Mouse (Mus musculus) myocyte (in vitro differentiated cells): ENCODE data around the gene Lpar1. TPM values are rescaled to one million over a fixed set of nuclear protein-coding genes. Genes with fewer than 3 reads are reported as not detected.

ENCODE experiments used
- H3K27me3 ChIP-seq: one replicate; pipeline ENCODE4 v1.6.1; 2011; ENCODE audit not compliant: control insufficient read depth, insufficient read depth, insufficient read length
- H3K36me3 ChIP-seq: one replicate; pipeline ENCODE4 v1.6.1; 2011; ENCODE audit not compliant: control insufficient read depth, insufficient read depth
- H3K4me2 ChIP-seq: one replicate; pipeline ENCODE4 v1.6.1; 2011; ENCODE audit warnings: low read depth, control low read depth
- H3K4me3 ChIP-seq: one replicate; pipeline ENCODE4 v1.5.1; 2011; ENCODE audit warnings: mild to moderate bottlenecking, control low read depth, moderate library complexity
- H3K79me2 ChIP-seq: one replicate; pipeline ENCODE4 v1.6.1; 2011; ENCODE audit not compliant: control insufficient read depth, insufficient read depth
- H3ac ChIP-seq: one replicate; pipeline ENCODE4 v1.6.1; 2011; ENCODE audit not compliant: control insufficient read depth, insufficient read length
- CEBPB ChIP-seq: IDR thresholded peaks from 2 replicates; pipeline ENCODE4 v1.6.1; 2011; ENCODE audit warnings: mild to moderate bottlenecking, moderate library complexity; ENCODE audit not compliant: poor library complexity, insufficient read depth, severe bottlenecking
- E2F4 ChIP-seq: IDR thresholded peaks from one replicate; pipeline ENCODE4 v1.6.1; 2011; ENCODE audit warnings: mild to moderate bottlenecking, control low read depth, moderate library complexity; ENCODE audit not compliant: insufficient read depth
- MAX ChIP-seq: IDR thresholded peaks from one replicate; pipeline ENCODE4 v1.6.1; 2011; ENCODE audit warnings: low read depth, mild to moderate bottlenecking, control low read depth
- MYOD1 ChIP-seq, 3 experiments: IDR thresholded peaks; one replicate each; pipeline ENCODE4 v1.6.1; 2011; ENCODE audit warnings: control low read depth in 2 of 3, low read depth in 2 of 3, mild to moderate bottlenecking in 2 of 3, moderate library complexity in 1 of 3; ENCODE audit not compliant: insufficient read length in 2 of 3, control insufficient read depth in 1 of 3
- MYOG ChIP-seq, 3 experiments: IDR thresholded peaks; one replicate each; pipeline ENCODE4 v1.6.1; 2011; ENCODE audit warnings: control low read depth in 2 of 3, low read depth in 2 of 3, mild to moderate bottlenecking in 2 of 3; ENCODE audit not compliant: insufficient read length in 2 of 3, control insufficient read depth in 1 of 3, insufficient read depth in 1 of 3
- POLR2A ChIP-seq: IDR thresholded peaks from one replicate; pipeline ENCODE4 v1.6.1; 2011; ENCODE audit warnings: low read depth, mild to moderate bottlenecking, control low read depth, moderate library complexity; ENCODE audit not compliant: insufficient read length
- POLR2AphosphoS2 ChIP-seq: IDR thresholded peaks from one replicate; pipeline ENCODE4 v1.6.1; 2011; ENCODE audit warnings: low read depth, control low read depth; ENCODE audit not compliant: insufficient read length
- REST ChIP-seq: IDR thresholded peaks from one replicate; pipeline ENCODE4 v1.6.1; 2011; ENCODE audit warnings: mild to moderate bottlenecking, control low read depth, moderate library complexity; ENCODE audit not compliant: insufficient read depth, insufficient read length
- SRF ChIP-seq: IDR thresholded peaks from one replicate; pipeline ENCODE4 v1.6.1; 2011; ENCODE audit warnings: low read depth; ENCODE audit not compliant: control insufficient read depth, insufficient read length
- TCF12 ChIP-seq: IDR thresholded peaks from one replicate; pipeline ENCODE4 v1.6.1; 2011; ENCODE audit warnings: mild to moderate bottlenecking, control low read depth; ENCODE audit not compliant: poor library complexity, insufficient read depth, severe bottlenecking
- TCF3 ChIP-seq: IDR thresholded peaks from one replicate; pipeline ENCODE4 v1.6.1; 2011; ENCODE audit warnings: low read depth, control low read depth; ENCODE audit not compliant: insufficient read length
- USF1 ChIP-seq: IDR thresholded peaks from one replicate; pipeline ENCODE4 v1.6.1; 2011; ENCODE audit warnings: low read depth, mild to moderate bottlenecking, control low read depth, moderate library complexity
- polyA plus RNA-seq: library from polyadenylated mRNA; unstranded; fragments of >200 nt; fragmentation: generic; extraction: Trizol; gene quantifications from one replicate; pipeline ENCODE4 v1.2.1, GENCODE M21; 2012; ENCODE audit warnings: missing spikeins

Lpar1 gene
- polyA plus RNA-seq, 1 experiment: 14.1 TPM

- Histone ChIP-seq H3ac (no peak overlapping the region), H3K79me2 (peaks cover 4% of the 10 kb centered on the region), H3K27me3 (no peaks in the 10 kb centered on the region), H3K4me2 (no peak overlapping the region), H3K36me3 (peaks cover 15% of the 10 kb centered on the region), H3K4me3 (no peak overlapping the region)
- no peak for TF ChIP-seq MYOD1 (IDR thresholded peaks at IDR 0.05; ENCODE audit: control insufficient read depth in 1 of 3, insufficient read length in 2 of 3, low read depth in 2 of 3)
- TF ChIP-seq CEBPB: no peak
Observed at GRCm38 (mm10) chr4:58501012-58501777, 52.5 kb downstream of the Lpar1 start.

GRCm38 (mm10) chr4:58499831-58500230, 53.9 kb downstream of the Lpar1 start:
- TF ChIP-seq USF1 (no peak), TCF3 (no peak), TCF12 (no peak), POLR2AphosphoS2 (no peak), SRF (no peak), MYOD1 (IDR thresholded peaks at IDR 0.05; ENCODE audit: control insufficient read depth in 1 of 3, insufficient read length in 2 of 3, low read depth in 2 of 3) (no peak), MYOG (IDR thresholded peaks at IDR 0.05; ENCODE audit: control insufficient read depth in 1 of 3, insufficient read depth in 1 of 3, insufficient read length in 2 of 3, low read depth in 2 of 3) (no peak), REST (no peak), CEBPB (no peak), POLR2A (no peak), MAX (no peak)
- Histone ChIP-seq H3K79me2 (no peaks in the 10 kb centered on the region), H3K27me3 (no peaks in the 10 kb centered on the region), H3ac (no peak overlapping the region), H3K4me3 (no peak overlapping the region), H3K36me3 (peaks cover 15% of the 10 kb centered on the region), H3K4me2 (no peak overlapping the region)

- Histone ChIP-seq H3K36me3 (peaks cover 12% of the 10 kb centered on the region), H3K4me2 (no peak overlapping the region), H3K4me3 (no peak overlapping the region), H3K79me2 (no peaks in the 10 kb centered on the region), H3ac (no peak overlapping the region), H3K27me3 (no peaks in the 10 kb centered on the region)
- TF ChIP-seq E2F4 (no peak), TCF3 (no peak), MYOD1 (IDR thresholded peaks at IDR 0.05; ENCODE audit: control insufficient read depth in 1 of 3, insufficient read length in 2 of 3, low read depth in 2 of 3) (no peak), POLR2A (no peak), CEBPB (no peak), SRF (no peak), POLR2AphosphoS2 (no peak), USF1 (no peak), TCF12 (no peak), MYOG (IDR thresholded peaks at IDR 0.05; ENCODE audit: control insufficient read depth in 1 of 3, insufficient read depth in 1 of 3, insufficient read length in 2 of 3, low read depth in 2 of 3) (no peak), MAX (no peak), REST (no peak)
Observed at GRCm38 (mm10) chr4:58499241-58499640, 54.5 kb downstream of the Lpar1 start.

- no peak overlapping the region for H3K4me2 ChIP-seq
- TF ChIP-seq E2F4 (no peak), MYOD1 (IDR thresholded peaks at IDR 0.05; ENCODE audit: control insufficient read depth in 1 of 3, insufficient read length in 2 of 3, low read depth in 2 of 3) (no peak), SRF (no peak), TCF3 (no peak)
- no peaks in the 10 kb centered on the region for H3K79me2 ChIP-seq
- no peak overlapping the region for H3ac ChIP-seq
- H3K36me3 ChIP-seq: peaks cover 7% of the 10 kb centered on the region
- H3K27me3 ChIP-seq: no peaks in the 10 kb centered on the region
- H3K4me3 ChIP-seq: no peak overlapping the region
Observed at GRCm38 (mm10) chr4:58498734-58499133, 55.0 kb downstream of the Lpar1 start.

GRCm38 (mm10) chr4:58497284-58497683, 56.4 kb downstream of the Lpar1 start:
- Histone ChIP-seq H3K4me2 (no peak overlapping the region), H3K79me2 (no peaks in the 10 kb centered on the region), H3ac (no peak overlapping the region), H3K4me3 (no peak overlapping the region), H3K36me3 (no peaks in the 10 kb centered on the region), H3K27me3 (no peaks in the 10 kb centered on the region)
- TF ChIP-seq USF1 (no peak), SRF (no peak), E2F4 (no peak), POLR2A (no peak), CEBPB (no peak), MYOG (IDR thresholded peaks at IDR 0.05; ENCODE audit: control insufficient read depth in 1 of 3, insufficient read depth in 1 of 3, insufficient read length in 2 of 3, low read depth in 2 of 3) (no peak), TCF3 (no peak), POLR2AphosphoS2 (no peak), MAX (no peak), REST (no peak), MYOD1 (IDR thresholded peaks at IDR 0.05; ENCODE audit: control insufficient read depth in 1 of 3, insufficient read length in 2 of 3, low read depth in 2 of 3) (no peak)
